Mouse (Mus musculus): Measurements from ENCODE around the gene Lmnb2. TPM values are rescaled to one million over a fixed set of nuclear protein-coding genes. Genes with fewer than 3 reads are reported as not detected.

The Lmnb2 gene
- polyA plus RNA-seq, 1 experiment: 23.6 TPM

DNA sequence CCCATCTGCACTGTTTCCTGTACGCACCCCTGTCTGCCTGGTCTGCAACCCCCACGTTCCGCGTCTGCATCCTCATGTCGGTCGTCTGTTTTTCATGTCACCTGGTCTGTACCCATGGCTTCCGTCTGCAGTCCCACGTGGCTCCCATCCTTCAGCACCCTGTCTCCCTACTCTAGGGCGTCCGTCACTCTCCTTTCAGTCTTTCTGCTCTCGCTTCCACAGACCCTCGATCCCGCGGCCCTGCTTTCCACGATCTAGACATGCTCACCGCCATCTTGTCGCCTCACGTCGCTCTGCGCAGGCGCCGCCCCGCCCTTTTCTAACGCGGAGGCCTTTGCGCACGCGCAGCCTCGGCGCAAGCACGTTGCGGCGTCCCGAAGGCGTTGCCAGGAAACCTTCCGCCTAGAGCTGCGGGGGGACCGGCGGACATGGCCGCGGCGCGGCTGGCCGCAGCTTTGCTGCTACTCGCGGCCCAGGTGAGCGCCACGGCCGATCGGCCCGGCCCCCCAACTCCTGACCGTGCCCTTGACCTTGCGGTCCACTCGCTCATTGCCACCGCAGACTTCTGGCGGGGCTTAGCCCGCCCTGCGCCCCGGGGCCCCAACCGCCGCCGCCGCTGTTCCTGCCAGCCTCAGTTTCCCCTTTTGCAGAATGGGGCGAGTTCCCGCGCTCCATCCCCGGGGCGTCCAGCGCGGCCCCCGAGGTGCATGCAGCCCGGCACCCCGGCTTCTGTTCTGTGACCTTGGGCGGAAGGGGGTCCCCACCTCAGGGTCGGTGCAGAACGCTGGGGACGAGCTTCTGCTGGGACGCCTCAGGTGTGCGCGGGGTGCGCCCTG is 62.9 kb downstream of the Lmnb2 start, which contains the start of the genes Lsm7 and Sppl2b:
Gene Lsm7, minus strand, starts transcription at position 297 of the 836 bp plus-strand sequence.
Gene Sppl2b, plus strand, starts transcription at position 363 of the 836 bp plus-strand sequence.
- TF ChIP-seq POLR2A (IDR thresholded peaks at IDR 0.05; ENCODE audit: extremely low read depth, insufficient read depth, low read length): peak; percentile 85
- no peak for TF ChIP-seq CTCF (IDR thresholded peaks at IDR 0.05; ENCODE audit: extremely low read depth, insufficient read depth, low read length)
- Histone ChIP-seq H3K27ac (ENCODE audit: insufficient read depth, low read length) (peak within 1 kb of the TSS; percentile 73; the same call in 1 of the 2 replicates), H3K4me1 (ENCODE audit: control insufficient read depth, insufficient read depth, low read length) (peaks cover 4% of the 10 kb centered on the region; the same call in 1 of the 2 replicates), H3K4me3 (ENCODE audit: insufficient read depth, low read length) (peak within 1 kb of the TSS; percentile 93)

Other genes starting within 250 kb of the Lmnb2 start
- 47.1 and 54.0 TPM in 2 replicates for gene Mknk2, start 240.1 kb downstream of the Lmnb2 start, polyA plus RNA-seq (2012; rRNA removed)
- gene Mob3a, start 216.3 kb downstream of the Lmnb2 start, polyA plus RNA-seq (2012; rRNA removed): 7.9 and 9.4 TPM in 2 replicates
- 111 and 118 TPM in 2 replicates for gene Izumo4, start 216.1 kb downstream of the Lmnb2 start, polyA plus RNA-seq (2012; rRNA removed)
- 157 and 159 TPM in 2 replicates for gene Ap3d1, start 176.0 kb downstream of the Lmnb2 start, polyA plus RNA-seq (2012; rRNA removed)
- gene Dot1l, start 163.0 kb downstream of the Lmnb2 start, polyA plus RNA-seq (2012; rRNA removed): 45.9 and 47.8 TPM in 2 replicates
- 38.9 and 46.1 TPM in 2 replicates for gene Sf3a2, start 120.0 kb downstream of the Lmnb2 start, polyA plus RNA-seq (2012; rRNA removed)
- 59.5 and 62.6 TPM in 2 replicates for gene Plekhj1, start 119.6 kb downstream of the Lmnb2 start, polyA plus RNA-seq (2012; rRNA removed)
- 1.6 and 2.3 TPM in 2 replicates for gene Amh, start 113.0 kb downstream of the Lmnb2 start, polyA plus RNA-seq (2012; rRNA removed)
- gene Jsrp1, start 104.7 kb downstream of the Lmnb2 start, polyA plus RNA-seq (2012; rRNA removed): 4.7 and 5.0 TPM in 2 replicates
- 643 and 729 TPM in 2 replicates for gene Oaz1, start 91.6 kb downstream of the Lmnb2 start, polyA plus RNA-seq (2012; rRNA removed)
- gene Lingo3, start 74.2 kb downstream of the Lmnb2 start, polyA plus RNA-seq (2012; rRNA removed): 24.8 and 29.4 TPM in 2 replicates
- gene Lsm7, start 63.0 kb downstream of the Lmnb2 start, polyA plus RNA-seq (2012; rRNA removed): 223 and 238 TPM in 2 replicates
- gene Sppl2b, start 63.0 kb downstream of the Lmnb2 start, polyA plus RNA-seq (2012; rRNA removed): 94.2 and 96.5 TPM in 2 replicates
- gene Tmprss9, start 46.4 kb downstream of the Lmnb2 start, polyA plus RNA-seq (2012; rRNA removed): 0.21 and 0.40 TPM in 2 replicates
- gene Timm13, start 17.3 kb downstream of the Lmnb2 start, polyA plus RNA-seq (2012; rRNA removed): 207 and 219 TPM in 2 replicates
- 23.9 and 25.6 TPM in 2 replicates for gene Gadd45b, start 11.8 kb upstream of the Lmnb2 start, polyA plus RNA-seq (2012; rRNA removed)
- 77.9 and 152 TPM in 2 replicates for gene Gng7, start 96.7 kb upstream of the Lmnb2 start, polyA plus RNA-seq (2012; rRNA removed)
- gene Diras1, start 107.4 kb upstream of the Lmnb2 start, polyA plus RNA-seq (2012; rRNA removed): 83.8 and 85.3 TPM in 2 replicates
- 72.8 and 73.0 TPM in 2 replicates for gene Slc39a3, start 119.2 kb upstream of the Lmnb2 start, polyA plus RNA-seq (2012; rRNA removed)
- 222 and 228 TPM in 2 replicates for gene Sgta, start 141.9 kb upstream of the Lmnb2 start, polyA plus RNA-seq (2012; rRNA removed)
- gene Thop1, start 151.8 kb upstream of the Lmnb2 start, polyA plus RNA-seq (2012; rRNA removed): 66.2 and 68.5 TPM in 2 replicates
- gene Creb3l3, start 180.6 kb upstream of the Lmnb2 start, polyA plus RNA-seq (2012; rRNA removed): 0.42 TPM in 2 replicates
- 192 and 201 TPM in 2 replicates for gene Map2k2, start 187.7 kb upstream of the Lmnb2 start, polyA plus RNA-seq (2012; rRNA removed)
- gene Zbtb7a, start 217.0 kb upstream of the Lmnb2 start, polyA plus RNA-seq (2012; rRNA removed): 46.9 and 49.9 TPM in 2 replicates
- gene Pias4, start 249.7 kb upstream of the Lmnb2 start, polyA plus RNA-seq (2012; rRNA removed): 21.3 and 22.5 TPM in 2 replicates